Mouse (Mus musculus) MEL (cell line): ENCODE results near the gene Lrrc47. TPM values are rescaled to one million over a fixed set of nuclear protein-coding genes. Genes with fewer than 3 reads are reported as not detected.

ENCODE experiments used
- DNase-seq: peaks from one replicate; pipeline ENCODE4 v3.0.0; 2011; ENCODE audit warnings: low read depth, low spot score
- H3K27ac ChIP-seq: 2 replicates; pipeline ENCODE4 v1.5.1; 2012; ENCODE audit warnings: low read depth, mild to moderate bottlenecking, control low read depth, low read length, moderate library complexity; ENCODE audit not compliant: control insufficient read depth
- H3K27me3 ChIP-seq, 2 experiments: fragments of 150-350 bp in 1 of 2; sonication (generic) in 1 of 2; 2 replicates each; pipeline ENCODE4 v1.6.1; 2012; ENCODE audit warnings: low read length in 2 of 2, mild to moderate bottlenecking in 2 of 2, improper control_type of control experiment in 1 of 2, moderate library complexity in 1 of 2; ENCODE audit not compliant: insufficient read depth in 2 of 2, control insufficient read depth in 1 of 2
- H3K36me3 ChIP-seq, 2 experiments: 2 replicates each; pipeline ENCODE4 v1.6.1; 2012 to 2014; ENCODE audit warnings: low read length in 2 of 2, improper control_type of control experiment in 1 of 2, inconsistent platforms in 1 of 2, mild to moderate bottlenecking in 1 of 2; ENCODE audit not compliant: insufficient read depth in 2 of 2, control insufficient read depth in 1 of 2
- H3K4me1 ChIP-seq, 2 experiments: fragments of 150-350 bp in 1 of 2; sonication (generic) in 1 of 2; 2 replicates each; pipeline ENCODE4 v1.6.1; 2012; ENCODE audit warnings: low read length in 2 of 2, improper control_type of control experiment in 1 of 2, mild to moderate bottlenecking in 1 of 2; ENCODE audit not compliant: insufficient read depth in 2 of 2, control insufficient read depth in 1 of 2
- H3K4me3 ChIP-seq, 2 experiments: fragments of 150-350 bp in 1 of 2; sonication (generic) in 1 of 2; 2 replicates each; pipeline ENCODE4 v1.5.1; 2012; ENCODE audit warnings: low read depth in 2 of 2, low read length in 2 of 2, mild to moderate bottlenecking in 2 of 2, moderate library complexity in 2 of 2, control low read depth in 1 of 2, improper control_type of control experiment in 1 of 2; ENCODE audit not compliant: control insufficient read depth in 1 of 2, insufficient read depth in 1 of 2
- H3K79me2 ChIP-seq: 2 replicates; pipeline ENCODE4 v1.6.1; 2012; ENCODE audit warnings: mild to moderate bottlenecking, low read length, moderate library complexity; ENCODE audit not compliant: control insufficient read depth, poor library complexity, insufficient read depth
- H3K9ac ChIP-seq: 2 replicates; pipeline ENCODE4 v1.6.1; 2012; ENCODE audit warnings: low read depth, mild to moderate bottlenecking, control low read depth, low read length, moderate library complexity; ENCODE audit not compliant: control insufficient read depth, poor library complexity, severe bottlenecking
- H3K9me3 ChIP-seq: fragments of 150-350 bp; sonication (generic); replicated peaks from 2 replicates; pipeline ENCODE4 v1.6.1; 2012; ENCODE audit warnings: mild to moderate bottlenecking, low read length, improper control_type of control experiment, moderate library complexity; ENCODE audit not compliant: insufficient read depth
- BHLHE40 ChIP-seq: IDR thresholded peaks from 2 replicates; pipeline ENCODE4 v1.6.1; 2012; ENCODE audit warnings: low read depth, mild to moderate bottlenecking, inconsistent platforms, low read length, improper control_type of control experiment, borderline replicate concordance
- CTCF ChIP-seq, 3 experiments: IDR thresholded peaks in 2 of 3; conservative IDR thresholded peaks in 1 of 3; 2 replicates each; pipeline ENCODE4 v1.5.1; 2011 to 2012; ENCODE audit warnings: low read length in 3 of 3, low read depth in 2 of 3, mild to moderate bottlenecking in 2 of 3, improper control_type of control experiment in 1 of 3, inconsistent platforms in 1 of 3, mixed read lengths in 1 of 3, moderate library complexity in 1 of 3; ENCODE audit not compliant: control insufficient read depth in 1 of 3, insufficient read depth in 1 of 3, poor library complexity in 1 of 3, severe bottlenecking in 1 of 3
- E2F4 ChIP-seq: IDR thresholded peaks from 2 replicates; pipeline ENCODE4 v1.6.1; 2011; ENCODE audit warnings: low read depth, low read length, improper control_type of control experiment, borderline replicate concordance
- ELF1 ChIP-seq: IDR thresholded peaks from 2 replicates; pipeline ENCODE4 v1.6.1; 2014; ENCODE audit warnings: low read depth, mild to moderate bottlenecking, inconsistent platforms, low read length, improper control_type of control experiment, moderate library complexity
- KAT2A ChIP-seq: conservative IDR thresholded peaks from 2 replicates; pipeline ENCODE4 v1.6.1; 2012; ENCODE audit warnings: low read depth, low read length, improper control_type of control experiment, inconsistent platforms
- MAFK ChIP-seq: IDR thresholded peaks from 2 replicates; pipeline ENCODE4 v1.6.1; 2011; ENCODE audit warnings: low read depth, mild to moderate bottlenecking, low read length, improper control_type of control experiment, borderline replicate concordance
- MAX ChIP-seq: IDR thresholded peaks from 2 replicates; pipeline ENCODE4 v1.6.1; 2011; ENCODE audit warnings: low read length, improper control_type of control experiment
- MAZ ChIP-seq: IDR thresholded peaks from 2 replicates; pipeline ENCODE4 v1.6.1; 2012; ENCODE audit warnings: low read depth, mild to moderate bottlenecking, inconsistent platforms, low read length, improper control_type of control experiment
- MEF2A ChIP-seq: IDR thresholded peaks from 2 replicates; pipeline ENCODE4 v1.6.1; 2014; ENCODE audit warnings: low read depth, mild to moderate bottlenecking, inconsistent platforms, low read length, improper control_type of control experiment; ENCODE audit not compliant: poor library complexity, insufficient replicate concordance, severe bottlenecking; ENCODE audit errors: extremely low read depth
- MYB ChIP-seq: IDR thresholded peaks from 2 replicates; pipeline ENCODE4 v1.6.1; 2011; ENCODE audit warnings: mild to moderate bottlenecking, low read depth, low read length, improper control_type of control experiment
- MYC ChIP-seq: IDR thresholded peaks from 2 replicates; pipeline ENCODE4 v1.6.1; 2011; ENCODE audit warnings: low read depth, mild to moderate bottlenecking, low read length, improper control_type of control experiment, moderate library complexity
- NELFE ChIP-seq: IDR thresholded peaks from 2 replicates; pipeline ENCODE4 v1.6.1; 2011; ENCODE audit warnings: low read depth, low read length, improper control_type of control experiment
- POLR2AphosphoS2 ChIP-seq: IDR thresholded peaks from 2 replicates; pipeline ENCODE4 v1.6.1; 2011; ENCODE audit warnings: low read length, improper control_type of control experiment
- RAD21 ChIP-seq: IDR thresholded peaks from 2 replicates; pipeline ENCODE4 v1.6.1; 2011; ENCODE audit warnings: mild to moderate bottlenecking, low read depth, low read length, improper control_type of control experiment
- SMC3 ChIP-seq: IDR thresholded peaks from 2 replicates; pipeline ENCODE4 v1.6.1; 2011; ENCODE audit warnings: low read depth, low read length, improper control_type of control experiment
- TAL1 ChIP-seq: IDR thresholded peaks from 2 replicates; pipeline ENCODE4 v1.6.1; 2012; ENCODE audit warnings: mild to moderate bottlenecking, inconsistent platforms, low read length, moderate library complexity, mixed read lengths
- TCF12 ChIP-seq: IDR thresholded peaks from 2 replicates; pipeline ENCODE4 v1.6.1; 2014; ENCODE audit warnings: low read depth, mild to moderate bottlenecking, inconsistent platforms, low read length, improper control_type of control experiment, moderate library complexity
- UBTF ChIP-seq: IDR thresholded peaks from 2 replicates; pipeline ENCODE4 v1.6.1; 2012; ENCODE audit warnings: low read depth, mild to moderate bottlenecking, inconsistent platforms, low read length, improper control_type of control experiment, moderate library complexity, borderline replicate concordance; ENCODE audit not compliant: insufficient read depth
- USF1 ChIP-seq: IDR thresholded peaks from 2 replicates; pipeline ENCODE4 v1.6.1; 2014; ENCODE audit warnings: low read depth, mild to moderate bottlenecking, inconsistent platforms, low read length, improper control_type of control experiment, moderate library complexity
- USF2 ChIP-seq, 2 experiments: IDR thresholded peaks; 2 replicates each; pipeline ENCODE4 v1.6.1; 2011 to 2012; ENCODE audit warnings: improper control_type of control experiment in 2 of 2, low read length in 2 of 2, borderline replicate concordance in 1 of 2, inconsistent platforms in 1 of 2, low read depth in 1 of 2, mild to moderate bottlenecking in 1 of 2; ENCODE audit not compliant: insufficient read depth in 1 of 2
- ZC3H11A ChIP-seq: IDR thresholded peaks from 2 replicates; pipeline ENCODE4 v1.6.1; 2012; ENCODE audit warnings: low read depth, mild to moderate bottlenecking, inconsistent platforms, low read length, improper control_type of control experiment
- ZKSCAN1 ChIP-seq: IDR thresholded peaks from 2 replicates; pipeline ENCODE4 v1.6.1; 2012; ENCODE audit warnings: low read depth, mild to moderate bottlenecking, inconsistent platforms, low read length, improper control_type of control experiment, moderate library complexity
- ZNF384 ChIP-seq: IDR thresholded peaks from 2 replicates; pipeline ENCODE4 v1.6.1; 2012; ENCODE audit warnings: low read depth, mild to moderate bottlenecking, inconsistent platforms, low read length, improper control_type of control experiment
- polyA plus RNA-seq, 2 experiments: library from polyadenylated mRNA; stranded (reverse) in 1 of 2; unstranded in 1 of 2; fragments of >175 nt in 1 of 2; fragments of >200 nt in 1 of 2; gene quantifications; 2 replicates each; pipeline versions ENCODE4 v1.2.1 to v1.2.4; 2012; ENCODE audit warnings: low replicate concordance in 2 of 2, low read depth in 1 of 2; ENCODE audit not compliant: insufficient read length in 2 of 2, insufficient read depth in 1 of 2, missing spikeins in 1 of 2
- total RNA-seq: library from RNA; depleted of rRNA; stranded (reverse); fragments of 300-350 nt; gene quantifications from 2 replicates; pipeline ENCODE4 v1.2.3, GENCODE M21; 2012

Lrrc47 gene
- total and polyA plus RNA-seq, 3 experiments = 54.3 to 117 TPM; not detected in 1

DNA sequence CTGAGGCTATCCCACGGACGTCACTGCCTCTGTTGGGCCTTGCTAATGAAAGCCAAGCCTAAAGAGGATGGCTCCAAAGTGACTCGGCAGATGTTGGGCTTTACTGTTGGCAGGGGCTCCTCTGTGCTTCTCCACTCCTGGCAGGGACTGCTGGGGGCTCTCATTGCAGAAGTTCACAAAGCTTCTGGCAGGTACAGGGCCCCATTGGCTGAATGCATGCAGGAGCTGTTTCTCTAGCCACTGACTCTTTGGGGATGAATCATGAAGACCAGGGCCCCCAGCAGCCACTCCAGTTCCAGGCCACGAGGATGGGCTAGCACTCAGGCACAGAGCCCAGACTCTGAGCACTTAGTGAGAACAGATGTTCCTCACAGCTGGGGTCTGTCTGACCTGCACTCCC is 46.2 kb downstream of the Lrrc47 start:
- Histone ChIP-seq H3K36me3 (no peaks in the 10 kb centered on the region), H3K4me1 (no peaks in the 10 kb centered on the region), H3K4me3 (no peak overlapping the region), H3K9ac (no peak overlapping the region), H3K79me2 (no peaks in the 10 kb centered on the region), H3K9me3 (no peaks in the 10 kb centered on the region), H3K27me3 (no peaks in the 10 kb centered on the region), H3K27ac (no peak overlapping the region)
- TF ChIP-seq CTCF (IDR thresholded peaks at IDR 0.05 in 2 of 3, conservative IDR thresholded peaks at IDR 0.05 in 1 of 3; ENCODE audit: control insufficient read depth in 1 of 3, insufficient read depth in 1 of 3, low read depth in 2 of 3, low read length in 3 of 3, poor library complexity in 1 of 3, severe bottlenecking in 1 of 3) (no peak), USF1 (no peak), MEF2A (no peak), SMC3 (no peak), POLR2AphosphoS2 (no peak)
- DNase-seq = no peak

- no peaks in the 10 kb centered on the region for H3K27me3 ChIP-seq
Observed at GRCm38 (mm10) chr4:154064827-154065773, 53.6 kb downstream of the Lrrc47 start.

GRCm38 (mm10) chr4:154070896-154071295 is 59.4 kb downstream of the Lrrc47 start:
- Histone ChIP-seq H3K9ac (no peak overlapping the region), H3K27ac (no peak overlapping the region), H3K27me3 (no peaks in the 10 kb centered on the region), H3K36me3 (no peaks in the 10 kb centered on the region), H3K9me3 (no peaks in the 10 kb centered on the region), H3K4me1 (no peaks in the 10 kb centered on the region), H3K79me2 (no peaks in the 10 kb centered on the region), H3K4me3 (no peak overlapping the region)
- DNase-seq = peak; percentile 6
- TF ChIP-seq MAFK (no peak), USF2 (IDR thresholded peaks at IDR 0.05; ENCODE audit: borderline replicate concordance in 1 of 2, insufficient read depth in 1 of 2, low read depth in 1 of 2, low read length in 2 of 2) (no peak), RAD21 (no peak), NELFE (no peak), UBTF (no peak), MAZ (no peak), ELF1 (no peak), MAX (no peak), E2F4 (no peak), ZNF384 (no peak), KAT2A (no peak), MYB (no peak), TCF12 (no peak), ZKSCAN1 (no peak), TAL1 (no peak), BHLHE40 (no peak)

More at GRCm38 (mm10) chr4:154064827-154065773, 53.6 kb downstream of the Lrrc47 start:
- peak; percentile 27 for DNase-seq
- H3K4me3 ChIP-seq = no peak overlapping the region
- H3K79me2 ChIP-seq = no peaks in the 10 kb centered on the region
- H3K4me1 ChIP-seq = no peaks in the 10 kb centered on the region
- H3K27ac ChIP-seq = no peak overlapping the region
- TF ChIP-seq RAD21 (peak; percentile 61), CTCF (IDR thresholded peaks at IDR 0.05 in 2 of 3, conservative IDR thresholded peaks at IDR 0.05 in 1 of 3; ENCODE audit: control insufficient read depth in 1 of 3, insufficient read depth in 1 of 3, low read depth in 2 of 3, low read length in 3 of 3, poor library complexity in 1 of 3, severe bottlenecking in 1 of 3) (peak; percentile 52 to 60 (median 59)), MYC (no peak), NELFE (no peak), ZC3H11A (peak; percentile 17; the same call in 1 of the 2 replicates), SMC3 (peak; percentile 52), POLR2AphosphoS2 (no peak)
- no peaks in the 10 kb centered on the region for H3K9me3 ChIP-seq
- no peaks in the 10 kb centered on the region for H3K36me3 ChIP-seq
- no peak overlapping the region for H3K9ac ChIP-seq
